Mouse (Mus musculus): ENCODE measurements around the gene Snx14. TPM values are rescaled to one million over a fixed set of nuclear protein-coding genes. Genes with fewer than 3 reads are reported as not detected.
"Not testable (repeated sequence)": the region's sequence is repeated elsewhere in the genome, so short reads cannot be mapped to it uniquely, and the experiment has no call there.

Snx14 gene
- 20.3 and 21.5 TPM in 2 replicates for polyA plus RNA-seq (2016; fragmentation: Nextera tagmentation; extraction: Ambion mirVana)

GRCm38 (mm10) chr9:88438555-88439237 lies at the start of gene Snx14:
Snx14 (minus strand) TSS chr9:88438958.
- Histone ChIP-seq H3K27ac (peak within 1 kb of the TSS; percentile 89), H3K27me3 (ENCODE audit: poor library complexity, severe bottlenecking) (no peaks in the 10 kb centered on the region), H3K4me3 (peak within 1 kb of the TSS; percentile 79), H3K36me3 (replicated peaks) (peaks cover 5% of the 10 kb centered on the region; the same call in 1 of the 2 replicates), H3K9me3 (no peaks in the 10 kb centered on the region), H3K4me1 (peaks cover 23% of the 10 kb centered on the region)
- under 1% methylated on average over 62 of the region's 62 CpGs for WGBS
- DNase-seq (ENCODE audit: extremely low spot score, low spot score), result peak; percentile 93

- 59% methylated on average over 6 of the region's 6 CpGs for WGBS
- H3K9me3 ChIP-seq, result no peaks in the 10 kb centered on the region
These were observed 45.8 kb upstream of the Snx14 start for GRCm38 (mm10) chr9:88484531-88484930.

GRCm38 (mm10) chr9:88482829-88483396 lies 44.2 kb upstream of the Snx14 start:
- peaks cover 24% of the 10 kb centered on the region for H3K36me3 ChIP-seq (replicated peaks)
- H3K4me3 ChIP-seq, result peak overlapping the region; percentile 99
- H3K9me3 ChIP-seq, result no peaks in the 10 kb centered on the region
- H3K27ac ChIP-seq, result peak overlapping the region; percentile 99
- peaks cover 33% of the 10 kb centered on the region for H3K4me1 ChIP-seq
- H3K27me3 ChIP-seq (ENCODE audit: poor library complexity, severe bottlenecking), result peaks cover 8% of the 10 kb centered on the region
- WGBS, result under 1% methylated on average over 47 of the region's 52 CpGs
- DNase-seq (ENCODE audit: extremely low spot score, low spot score), result no peak

More at GRCm38 (mm10) chr9:88484531-88484930, 45.8 kb upstream of the Snx14 start:
- Histone ChIP-seq H3K4me3 (no peak overlapping the region), H3K27ac (no peak overlapping the region), H3K27me3 (ENCODE audit: poor library complexity, severe bottlenecking) (peaks cover 8% of the 10 kb centered on the region), H3K36me3 (replicated peaks) (peaks cover 8% of the 10 kb centered on the region), H3K4me1 (peaks cover 30% of the 10 kb centered on the region)
- DNase-seq (ENCODE audit: extremely low spot score, low spot score), result no peak

- H3K27me3 ChIP-seq (ENCODE audit: poor library complexity, severe bottlenecking), result not testable (repeated sequence)
- WGBS, result under 1% methylated on average over 59 of the region's 68 CpGs
- DNase-seq (ENCODE audit: extremely low spot score, low spot score), result peak; percentile 97
These were observed 43.6 kb upstream of the Snx14 start, which contains the start of gene Syncrip for GRCm38 (mm10) chr9:88482230-88482828. Syncrip (minus strand) TSS chr9:88482574.

GRCm38 (mm10) chr9:88481791-88482160 lies 43.0 kb upstream of the Snx14 start:
- DNase-seq (ENCODE audit: extremely low spot score, low spot score), result peak; percentile 63
- 0% methylated on average over 40 of the region's 43 CpGs for WGBS
- H3K9me3 ChIP-seq, result no peaks in the 10 kb centered on the region

More at GRCm38 (mm10) chr9:88482230-88482828, 43.6 kb upstream of the Snx14 start, which contains the start of gene Syncrip:
- peak within 1 kb of the TSS; percentile 99 for H3K4me3 ChIP-seq
- peaks cover 33% of the 10 kb centered on the region for H3K4me1 ChIP-seq
- peaks cover 30% of the 10 kb centered on the region for H3K36me3 ChIP-seq (replicated peaks)
- H3K9me3 ChIP-seq, result not testable (repeated sequence)
- peak within 1 kb of the TSS; percentile 99 for H3K27ac ChIP-seq

DNA sequence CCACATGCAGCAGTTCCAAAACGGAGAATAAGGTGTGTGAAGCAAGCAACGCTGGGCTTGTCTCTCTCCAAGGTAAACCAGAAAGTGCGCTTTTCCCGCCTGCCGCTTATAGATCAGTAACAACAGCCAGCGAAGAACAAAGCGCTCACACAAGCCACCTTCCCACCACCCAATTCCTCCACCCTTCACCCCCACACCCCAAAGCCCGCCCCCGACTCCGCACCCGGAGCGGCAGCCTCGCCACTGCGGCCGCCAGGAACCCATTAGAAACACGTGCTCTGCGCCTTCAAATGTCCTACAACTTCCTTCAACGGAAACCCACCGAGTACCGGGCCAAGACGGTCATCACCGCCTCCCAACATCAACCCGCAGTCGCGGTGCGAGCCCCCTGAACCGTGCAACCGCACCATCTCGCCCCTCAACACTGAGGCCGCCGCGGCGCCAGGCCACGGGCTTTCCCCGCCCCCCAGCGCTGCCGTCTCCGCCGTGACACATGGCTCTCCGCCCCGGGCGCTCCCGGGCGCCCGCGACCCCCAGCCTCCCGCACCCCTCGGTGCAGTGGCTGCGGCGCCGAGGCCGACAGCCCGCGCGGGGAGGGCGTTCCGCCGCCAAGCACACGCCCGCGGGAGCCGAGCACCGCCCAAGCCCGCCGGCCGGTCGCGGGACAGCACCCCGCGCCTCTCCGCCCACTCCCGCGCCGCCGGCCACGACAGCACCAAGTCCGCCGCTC lies 42.5 kb upstream of the Snx14 start:
- peaks cover 8% of the 10 kb centered on the region for H3K27me3 ChIP-seq (ENCODE audit: poor library complexity, severe bottlenecking)
- H3K9me3 ChIP-seq, result no peaks in the 10 kb centered on the region
- peak overlapping the region; percentile 99 for H3K27ac ChIP-seq
- H3K36me3 ChIP-seq (replicated peaks), result peaks cover 41% of the 10 kb centered on the region
- H3K4me3 ChIP-seq, result peak overlapping the region; percentile 99
- peaks cover 33% of the 10 kb centered on the region for H3K4me1 ChIP-seq
- under 1% methylated on average over 78 of the region's 78 CpGs for WGBS
- DNase-seq (ENCODE audit: extremely low spot score, low spot score), result peak; percentile 48

More at GRCm38 (mm10) chr9:88481791-88482160, 43.0 kb upstream of the Snx14 start:
- Histone ChIP-seq H3K4me1 (peaks cover 33% of the 10 kb centered on the region), H3K4me3 (peak overlapping the region; percentile 99), H3K27ac (peak overlapping the region; percentile 99), H3K27me3 (ENCODE audit: poor library complexity, severe bottlenecking) (peaks cover 8% of the 10 kb centered on the region), H3K36me3 (replicated peaks) (peaks cover 36% of the 10 kb centered on the region)

DNA sequence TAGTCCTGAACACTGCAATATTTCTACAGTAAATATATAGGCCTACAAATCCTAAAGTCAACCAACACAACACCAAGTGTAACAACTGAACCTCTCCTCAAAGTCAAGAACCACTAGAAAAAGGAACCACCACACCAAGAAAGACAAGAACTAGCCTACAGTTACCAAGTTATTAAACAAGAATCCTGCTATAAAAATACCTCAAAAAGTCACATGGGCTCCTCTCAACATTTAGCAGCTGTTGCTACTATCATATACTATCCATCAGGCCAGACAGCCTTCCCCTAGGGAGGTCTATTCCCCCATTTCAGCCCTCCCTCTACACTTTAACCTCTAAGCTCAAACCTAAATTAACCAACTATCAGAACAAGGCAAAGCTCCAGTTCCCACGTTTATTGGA lies 41.4 kb upstream of the Snx14 start:
- Histone ChIP-seq H3K27ac (no peak overlapping the region), H3K4me1 (peaks cover 33% of the 10 kb centered on the region), H3K9me3 (no peaks in the 10 kb centered on the region), H3K36me3 (replicated peaks) (peaks cover 52% of the 10 kb centered on the region), H3K27me3 (ENCODE audit: poor library complexity, severe bottlenecking) (peaks cover 8% of the 10 kb centered on the region), H3K4me3 (peak overlapping the region; percentile 99)
- 15% methylated on average over 1 of the region's 1 CpGs for WGBS
- DNase-seq (ENCODE audit: extremely low spot score, low spot score), result no peak

DNA sequence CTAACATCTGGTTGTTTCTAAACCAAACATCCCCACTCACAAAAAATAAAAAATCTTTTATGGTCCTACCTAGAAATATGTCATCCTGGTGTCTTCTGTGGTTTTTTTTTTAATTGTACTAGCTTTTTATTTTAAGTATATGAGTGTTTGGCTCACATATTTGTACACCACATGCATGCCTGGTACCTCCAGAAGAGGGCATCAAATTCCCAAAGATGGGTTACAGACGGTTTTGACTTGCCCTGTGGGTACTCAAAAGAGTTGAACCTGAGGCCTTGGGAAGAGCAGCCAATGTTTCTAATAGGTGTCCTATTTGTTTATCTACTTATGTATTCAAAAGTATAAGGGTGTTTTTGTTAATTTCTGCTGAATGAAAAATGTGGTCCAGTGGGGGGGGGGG lies 37.4 kb upstream of the Snx14 start:
- H3K4me3 ChIP-seq, result no peak overlapping the region
- WGBS, result 63% methylated on average over 1 of the region's 1 CpGs
- DNase-seq (ENCODE audit: extremely low spot score, low spot score), result no peak
- H3K36me3 ChIP-seq (replicated peaks), result peaks cover 92% of the 10 kb centered on the region
- H3K4me1 ChIP-seq, result peaks cover 12% of the 10 kb centered on the region
- H3K27me3 ChIP-seq (ENCODE audit: poor library complexity, severe bottlenecking), result no peaks in the 10 kb centered on the region
- H3K27ac ChIP-seq, result no peak overlapping the region
- no peaks in the 10 kb centered on the region for H3K9me3 ChIP-seq

- not testable (repeated sequence) for DNase-seq (ENCODE audit: extremely low spot score, low spot score); H3K4me3 ChIP-seq; H3K4me1 ChIP-seq; H3K9me3 ChIP-seq; H3K27me3 ChIP-seq (ENCODE audit: poor library complexity, severe bottlenecking); H3K27ac ChIP-seq
- H3K36me3 ChIP-seq (replicated peaks), result peaks cover 99% of the 10 kb centered on the region
- 93% methylated on average over 3 of the region's 4 CpGs for WGBS
These were observed 22.3 kb upstream of the Snx14 start for GRCm38 (mm10) chr9:88461017-88461416.

GRCm38 (mm10) chr9:88439991-88440390 lies 1.2 kb upstream of the Snx14 start:
- no peak for DNase-seq (ENCODE audit: extremely low spot score, low spot score)

DNA sequence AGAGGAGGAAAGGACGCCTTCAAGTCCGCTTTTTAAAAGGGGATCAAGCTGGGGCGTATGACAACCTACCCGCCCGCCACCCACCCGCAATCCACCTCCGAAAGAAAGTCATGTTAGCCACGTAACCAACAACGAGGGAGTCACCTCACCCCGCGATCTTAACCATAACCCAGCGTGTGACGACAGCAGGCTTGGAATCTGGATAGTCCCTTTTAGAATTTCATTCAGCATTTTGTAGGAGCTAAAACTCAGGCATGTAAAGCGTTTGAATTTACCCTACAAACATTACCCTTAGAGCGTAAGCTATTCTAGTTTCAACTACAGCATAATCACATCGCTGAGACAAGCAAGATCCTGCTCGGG lies 461 bp upstream of the Snx14 start:
- no peak for DNase-seq (ENCODE audit: extremely low spot score, low spot score)
- Histone ChIP-seq H3K4me3 (peak overlapping the region; percentile 79), H3K9me3 (no peaks in the 10 kb centered on the region), H3K27ac (peak overlapping the region; percentile 89), H3K36me3 (replicated peaks) (peaks cover 10% of the 10 kb centered on the region; the same call in 1 of the 2 replicates), H3K4me1 (peaks cover 23% of the 10 kb centered on the region), H3K27me3 (ENCODE audit: poor library complexity, severe bottlenecking) (no peaks in the 10 kb centered on the region)
- 1% methylated on average over 17 of the region's 17 CpGs for WGBS

More at GRCm38 (mm10) chr9:88439991-88440390, 1.2 kb upstream of the Snx14 start:
- H3K27ac ChIP-seq, result no peak overlapping the region
- 38% methylated on average over 5 of the region's 5 CpGs for WGBS
- H3K9me3 ChIP-seq, result no peaks in the 10 kb centered on the region
- peaks cover 17% of the 10 kb centered on the region for H3K36me3 ChIP-seq (replicated peaks)
- peaks cover 23% of the 10 kb centered on the region for H3K4me1 ChIP-seq
- peak overlapping the region; percentile 79 for H3K4me3 ChIP-seq
- no peaks in the 10 kb centered on the region for H3K27me3 ChIP-seq (ENCODE audit: poor library complexity, severe bottlenecking)

DNA sequence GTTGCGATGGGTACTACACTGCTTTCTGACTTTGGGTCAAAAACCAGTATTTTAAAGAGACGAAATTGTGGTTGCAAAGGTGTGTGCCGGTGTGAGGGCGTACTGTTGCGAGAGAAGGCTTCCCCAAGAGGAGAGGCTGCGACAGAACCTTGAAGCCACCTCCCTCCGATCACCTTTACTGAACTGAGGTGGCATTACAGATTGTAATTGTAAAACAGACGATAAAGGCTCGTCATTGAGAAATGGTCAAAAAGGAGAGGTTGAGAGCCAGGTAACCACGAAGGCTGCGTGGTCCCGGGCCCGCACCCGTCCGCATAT lies 562 bp downstream of the Snx14 start:
- H3K4me1 ChIP-seq, result peaks cover 23% of the 10 kb centered on the region
- peak overlapping the region; percentile 89 for H3K27ac ChIP-seq
- 0 out of 2 replicates have a peak, but pooled peaks cover 3% of the 10 kb centered on the region for H3K36me3 ChIP-seq (replicated peaks)
- H3K27me3 ChIP-seq (ENCODE audit: poor library complexity, severe bottlenecking), result no peaks in the 10 kb centered on the region
- H3K9me3 ChIP-seq, result no peaks in the 10 kb centered on the region
- WGBS, result 3% methylated on average over 15 of the region's 15 CpGs
- H3K4me3 ChIP-seq, result peak overlapping the region; percentile 79
- DNase-seq (ENCODE audit: extremely low spot score, low spot score), result no peak

Measured in forebrain, embryonic 10.5 days (tissue).